ENCODE assay signal across 31 mouse cellular contexts in genomic region chr6:5360402-5360801, GRCm38 (mm10). TPM values are rescaled to one million over a fixed set of nuclear protein-coding genes. Genes with fewer than 3 reads are reported as not detected.
DNase-seq lines count a peak whose midpoint lies in the region; ATAC-seq and TF ChIP-seq lines count a peak whose summit lies in the region.
"Had no signal": no experiment of that assay in that cellular context is flagged by ENCODE, and none has a peak within 500 bp of the region (broad histone marks: within the 10 kb centered on the region; RNA-seq: fewer than 3 reads in every experiment).

No protein-coding gene starts in this region.

- DNase-seq in G1E (ENCODE audit: low spot score) = peak; percentile 14
- DNase-seq in c-Kit-positive CD71-negative TER-119-negative erythroid progenitor cells, embryonic 14.5 days (ENCODE audit: low read depth) = peak; percentile 18
- DNase-seq in kidney, postnatal 4 days = no peak
- no peak for DNase-seq in embryo, embryonic 10 days (ENCODE audit: low spot score)
- DNase-seq: adrenal gland, adult 2 months; adrenal gland, postnatal 36 days; cerebellum, adult 11-12 months; cerebellum, adult 9-11 months; heart, postnatal 10 days; kidney, adult 8-10 months; lung, adult 2 months; lung, postnatal 10 days; retina, postnatal 1 day; right cerebral cortex, postnatal 14 days; thymus, postnatal 14 days had no signal

- H3K4me3 ChIP-seq in G1E (ENCODE audit: low read depth, low read length) = no peak overlapping the region
- H3K4me3 ChIP-seq in liver, embryonic 16.5 days (ENCODE audit: low read depth, low read length) = no peak overlapping the region
- no peak overlapping the region for H3K4me3 ChIP-seq in intestine, postnatal 0 days (ENCODE audit: low read depth, low read length)
- H3K4me3 ChIP-seq in intestine, embryonic 15.5 days (replicated peaks) = no peak overlapping the region
- H3K4me3 ChIP-seq: forebrain, embryonic 10.5 days; heart, embryonic 13.5 days; limb, embryonic 13.5 days; midbrain, embryonic 10.5 days; midbrain, embryonic 15.5 days; neural tube, embryonic 15.5 days; stomach, embryonic 15.5 days had no signal

- H3K4me2 ChIP-seq in liver, embryonic 16.5 days (ENCODE audit: low read depth, low read length) = no peak overlapping the region
- H3K4me2 ChIP-seq in intestine, postnatal 0 days (replicated peaks; ENCODE audit: low read depth) = no peak overlapping the region
- no peak overlapping the region for H3K4me2 ChIP-seq in intestine, embryonic 15.5 days (replicated peaks)
- H3K4me2 ChIP-seq: heart, embryonic 13.5 days; limb, embryonic 13.5 days; midbrain, embryonic 15.5 days; neural tube, embryonic 15.5 days; stomach, embryonic 15.5 days had no signal

- no peak overlapping the region for H3K27ac ChIP-seq in liver, embryonic 16.5 days (ENCODE audit: low read length)
- no peak overlapping the region for H3K27ac ChIP-seq in intestine, postnatal 0 days (ENCODE audit: low read depth, low read length)
- no peak overlapping the region for H3K27ac ChIP-seq in intestine, embryonic 15.5 days
- H3K27ac ChIP-seq: forebrain, embryonic 10.5 days; heart, embryonic 13.5 days; kidney, postnatal 0 days; limb, embryonic 13.5 days; macrophage; midbrain, embryonic 10.5 days; midbrain, embryonic 15.5 days; neural tube, embryonic 15.5 days; stomach, embryonic 15.5 days had no signal

- H3K27me3 ChIP-seq in G1E (ENCODE audit: insufficient read depth, low read length) = no peaks in the 10 kb centered on the region
- H3K27me3 ChIP-seq in liver, embryonic 16.5 days (ENCODE audit: control insufficient read depth, insufficient read depth, low read depth, low read length) = no peaks in the 10 kb centered on the region
- H3K27me3 ChIP-seq in intestine, postnatal 0 days (replicated peaks; ENCODE audit: control insufficient read depth, insufficient read depth, low read length) = no peaks in the 10 kb centered on the region
- no peaks in the 10 kb centered on the region for H3K27me3 ChIP-seq in intestine, embryonic 15.5 days (replicated peaks)
- H3K27me3 ChIP-seq: heart, embryonic 13.5 days; limb, embryonic 13.5 days; midbrain, embryonic 15.5 days; neural tube, embryonic 15.5 days; stomach, embryonic 15.5 days had no signal

- no peak overlapping the region for H3K9ac ChIP-seq in liver, embryonic 16.5 days (ENCODE audit: low read depth, low read length)
- H3K9ac ChIP-seq in intestine, postnatal 0 days (ENCODE audit: low read depth, low read length) = no peak overlapping the region
- H3K9ac ChIP-seq in intestine, embryonic 15.5 days = no peak overlapping the region
- H3K9ac ChIP-seq: heart, embryonic 13.5 days; limb, embryonic 13.5 days; midbrain, embryonic 15.5 days; neural tube, embryonic 15.5 days; stomach, embryonic 15.5 days had no signal

- peak; percentile 81 for ATAC-seq in G1E (ENCODE audit: extremely low read depth, insufficient number of reproducible peaks, low FRiP score, poor library complexity, severe bottlenecking)
- 0 out of 2 replicates have a peak, but pooled peaks have one; percentile 47 for ATAC-seq in erythroid progenitor cell, adult 5-6 weeks (replicated peaks; ENCODE audit: low FRiP score, poor library complexity, severe bottlenecking)
- peak; percentile 53; the same call in 1 of the 2 replicates for ATAC-seq in liver, embryonic 16.5 days (ENCODE audit: low read depth)
- ATAC-seq in intestine, postnatal 0 days = no peak
- no peak for ATAC-seq in intestine, embryonic 15.5 days
- ATAC-seq: activated CD4-positive, CD25-positive, alpha-beta regulatory T cell, adult 4 months; forebrain, embryonic 16.5 days; hindbrain, embryonic 16.5 days; midbrain, embryonic 15.5 days had no signal

- no peak for TF ChIP-seq CTCF in G1E (IDR thresholded peaks at IDR 0.05; ENCODE audit: low read depth, low read length)
- TF ChIP-seq CTCF in intestine, postnatal 0 days (IDR thresholded peaks at IDR 0.05; ENCODE audit: low read depth) = no peak

- peaks cover 57% of the 10 kb centered on the region for H3K4me1 ChIP-seq in G1E (ENCODE audit: insufficient read depth, low read depth, low read length)
- H3K4me1 ChIP-seq in liver, embryonic 16.5 days (ENCODE audit: control insufficient read depth, low read depth, low read length) = no peaks in the 10 kb centered on the region
- no peaks in the 10 kb centered on the region for H3K4me1 ChIP-seq in intestine, postnatal 0 days (replicated peaks; ENCODE audit: control insufficient read depth, insufficient read depth, low read length)
- no peaks in the 10 kb centered on the region for H3K4me1 ChIP-seq in intestine, embryonic 15.5 days (replicated peaks)
- H3K4me1 ChIP-seq: heart, embryonic 13.5 days; limb, embryonic 13.5 days; midbrain, embryonic 10.5 days; midbrain, embryonic 15.5 days; neural tube, embryonic 15.5 days; stomach, embryonic 15.5 days had no signal

- no peaks in the 10 kb centered on the region for H3K9me3 ChIP-seq in G1E (replicated peaks)
- no peaks in the 10 kb centered on the region for H3K9me3 ChIP-seq in liver, embryonic 16.5 days (replicated peaks; ENCODE audit: control insufficient read depth, low read length)
- H3K9me3 ChIP-seq in intestine, postnatal 0 days (ENCODE audit: control insufficient read depth) = no peaks in the 10 kb centered on the region
- no peaks in the 10 kb centered on the region for H3K9me3 ChIP-seq in intestine, embryonic 15.5 days
- H3K9me3 ChIP-seq: forebrain, embryonic 10.5 days; heart, embryonic 13.5 days; limb, embryonic 13.5 days; midbrain, embryonic 10.5 days; midbrain, embryonic 15.5 days; neural tube, embryonic 15.5 days; stomach, embryonic 15.5 days had no signal

- 40% methylated on average over 5 of the region's 5 CpGs for WGBS in liver, embryonic 16.5 days (ENCODE audit: insufficient replicate concordance)
- WGBS in intestine, postnatal 0 days = 87% methylated on average over 5 of the region's 5 CpGs
- WGBS in intestine, embryonic 15.5 days = 85% methylated on average over 5 of the region's 5 CpGs

- no peaks in the 10 kb centered on the region for H3K36me3 ChIP-seq in G1E (replicated peaks)
- no peaks in the 10 kb centered on the region for H3K36me3 ChIP-seq in liver, embryonic 16.5 days (ENCODE audit: control insufficient read depth, insufficient read depth)
- H3K36me3 ChIP-seq in intestine, postnatal 0 days (ENCODE audit: control insufficient read depth, insufficient read depth) = no peaks in the 10 kb centered on the region
- H3K36me3 ChIP-seq in intestine, embryonic 15.5 days = no peaks in the 10 kb centered on the region
- H3K36me3 ChIP-seq: forebrain, embryonic 10.5 days; heart, embryonic 13.5 days; limb, embryonic 13.5 days; midbrain, embryonic 10.5 days; midbrain, embryonic 15.5 days; neural tube, embryonic 15.5 days; stomach, embryonic 15.5 days had no signal

RNA-seq across cellular contexts. Expression of gene Asb4, which starts 22.8 kb away (rescaled TPM):
- total RNA-seq in G1E (2014; fragmentation: Nextera tagmentation) (not detected in 2 replicates), G1E (2017) (not detected in 2 replicates)
- polyA plus RNA-seq in G1E (2012) = 0.02 TPM in 1 of 2 replicates, not detected in the other
- total RNA-seq in erythroid progenitor cell, adult 5-6 weeks (2015; ENCODE audit: low replicate concordance) = not detected in 2 replicates
- total RNA-seq in erythroid progenitor cell, adult 5-6 weeks (2017; ENCODE audit: low replicate concordance) = not detected in 2 replicates
- 3.5 and 3.6 TPM in 2 replicates for polyA plus RNA-seq in liver, embryonic 16.5 days (2015; fragmentation: Nextera tagmentation; extraction: Ambion mirVana)
- polyA plus RNA-seq in intestine, postnatal 0 days (2015; fragmentation: Nextera tagmentation; extraction: Ambion mirVana) = 1.3 and 1.8 TPM in 2 replicates
- polyA plus RNA-seq in intestine, embryonic 15.5 days (2015; fragmentation: Nextera tagmentation; extraction: Ambion mirVana) = 15.6 and 18.8 TPM in 2 replicates
- polyA plus RNA-seq: activated CD4-positive, CD25-positive, alpha-beta regulatory T cell, adult 4 months had no signal

Comparison
In these comparisons a context has a peak if more than half of its experiments do, and no peak if none do; other contexts are left out.
1. ATAC-seq: peak in G1E (single experiment), erythroid progenitor cell, adult 5-6 weeks (single experiment) and liver, embryonic 16.5 days (single experiment); none in intestine, postnatal 0 days (single experiment) and intestine, embryonic 15.5 days (single experiment).
2. DNase-seq: peak in G1E (single experiment) and c-Kit-positive CD71-negative TER-119-negative erythroid progenitor cells, embryonic 14.5 days (single experiment); none in kidney, postnatal 4 days (0 of 2) and embryo, embryonic 10 days (single experiment).